Mouse (Mus musculus) midbrain, embryonic 12.5 days (tissue): ENCODE results near the gene Fggy. TPM values are rescaled to one million over a fixed set of nuclear protein-coding genes. Genes with fewer than 3 reads are reported as not detected.
A peak's percentile ranks its signal among the peaks of the same experiment; 100 is the strongest.

ENCODE experiments used
- ATAC-seq: fragments of 200-750 bp; cut with Nextera tagmentation; 2 replicates; pipeline ENCODE4 v1.8.0; 2017; ENCODE audit warnings: low read depth, moderate TSS enrichment, moderate library complexity; ENCODE audit not compliant: low FRiP score
- H3K27ac ChIP-seq: fragments of 300-500 bp; sonication (generic); replicated peaks from 2 replicates; pipeline ENCODE4 v1.5.1; 2016; ENCODE audit warnings: mild to moderate bottlenecking
- H3K27me3 ChIP-seq: fragments of 300-500 bp; sonication (generic); 2 replicates; pipeline ENCODE4 v1.6.1; 2016; ENCODE audit warnings: mild to moderate bottlenecking
- H3K36me3 ChIP-seq: fragments of 300-500 bp; sonication (generic); 2 replicates; pipeline ENCODE4 v1.6.1; 2016
- H3K4me1 ChIP-seq: fragments of 300-500 bp; sonication (generic); 2 replicates; pipeline ENCODE4 v1.6.1; 2016
- H3K4me2 ChIP-seq: fragments of 300-500 bp; sonication (generic); replicated peaks from 2 replicates; pipeline ENCODE4 v1.6.1; 2016; ENCODE audit warnings: mild to moderate bottlenecking, moderate library complexity
- H3K4me3 ChIP-seq: fragments of 300-500 bp; sonication (generic); 2 replicates; pipeline ENCODE4 v1.5.1; 2016; ENCODE audit warnings: mild to moderate bottlenecking
- H3K9ac ChIP-seq: fragments of 300-500 bp; sonication (generic); replicated peaks from 2 replicates; pipeline ENCODE4 v1.6.1; 2016; ENCODE audit warnings: mild to moderate bottlenecking, moderate library complexity
- H3K9me3 ChIP-seq: fragments of 300-500 bp; sonication (generic); 2 replicates; pipeline ENCODE4 v1.6.1; 2016; ENCODE audit warnings: mild to moderate bottlenecking
- WGBS: fragments of 180-500 bp; shearing (Covaris S2); methylation state at CpG from one replicate; pipeline ENCODE4 v1.1.7; 2016; 5-methylcytosine and 5-hydroxymethylcytosine counted together
- polyA plus RNA-seq: library from polyadenylated mRNA; unstranded; fragments of >200 nt; fragmentation: Nextera tagmentation; extraction: Ambion mirVana; gene quantifications from 2 replicates; pipeline ENCODE4 v1.2.1, GENCODE M21; 2016

Fggy gene
- polyA plus RNA-seq, 1 experiment from 2014 or later = 8.5 TPM

GRCm38 (mm10) chr4:95556663-95557332 is 509 bp upstream of the Fggy start:
- no peaks in the 10 kb centered on the region for H3K9me3 ChIP-seq
- H3K27ac ChIP-seq = no peak overlapping the region
- no peak; the same call in 1 of the 2 replicates for ATAC-seq

GRCm38 (mm10) chr4:95558271-95558888 is 1.1 kb downstream of the Fggy start:
- ATAC-seq = no peak
- Histone ChIP-seq H3K9ac (no peak overlapping the region), H3K4me3 (no peak overlapping the region), H3K27ac (no peak overlapping the region), H3K36me3 (no peaks in the 10 kb centered on the region), H3K9me3 (no peaks in the 10 kb centered on the region), H3K4me2 (0 out of 2 replicates have a peak overlapping the region, but pooled peaks have one; percentile 58), H3K4me1 (peaks cover 17% of the 10 kb centered on the region), H3K27me3 (no peaks in the 10 kb centered on the region)
- WGBS = 83% methylated on average over 4 of the region's 4 CpGs

More at GRCm38 (mm10) chr4:95556663-95557332, 509 bp upstream of the Fggy start:
- H3K36me3 ChIP-seq = no peaks in the 10 kb centered on the region
- H3K9ac ChIP-seq = peak overlapping the region; percentile 54
- peak overlapping the region; percentile 44 for H3K4me3 ChIP-seq
- 50% methylated on average over 16 of the region's 16 CpGs for WGBS
- peak overlapping the region; percentile 58 for H3K4me2 ChIP-seq
- H3K4me1 ChIP-seq = peaks cover 17% of the 10 kb centered on the region
- H3K27me3 ChIP-seq = no peaks in the 10 kb centered on the region

- Histone ChIP-seq H3K36me3 (no peaks in the 10 kb centered on the region), H3K4me2 (no peak overlapping the region), H3K27ac (no peak overlapping the region), H3K27me3 (no peaks in the 10 kb centered on the region), H3K4me1 (no peaks in the 10 kb centered on the region), H3K4me3 (no peak overlapping the region), H3K9ac (no peak overlapping the region), H3K9me3 (no peaks in the 10 kb centered on the region)
- WGBS = 80% methylated on average over 3 of the region's 3 CpGs
- ATAC-seq = no peak
These were observed 14.3 kb downstream of the Fggy start for GRCm38 (mm10) chr4:95571621-95572020.

- no peaks in the 10 kb centered on the region for H3K36me3 ChIP-seq
- no peak for ATAC-seq
- no peak overlapping the region for H3K9ac ChIP-seq
- no peak overlapping the region for H3K4me3 ChIP-seq
- no peak overlapping the region for H3K4me2 ChIP-seq
- H3K9me3 ChIP-seq = no peaks in the 10 kb centered on the region
- no peaks in the 10 kb centered on the region for H3K27me3 ChIP-seq
- no peaks in the 10 kb centered on the region for H3K4me1 ChIP-seq
- H3K27ac ChIP-seq = no peak overlapping the region
These were observed 16.4 kb downstream of the Fggy start for GRCm38 (mm10) chr4:95573704-95574103.

- H3K27ac ChIP-seq = no peak overlapping the region
- no peak overlapping the region for H3K4me2 ChIP-seq
- no peaks in the 10 kb centered on the region for H3K4me1 ChIP-seq
- 70% methylated on average over 3 of the region's 3 CpGs for WGBS
- H3K9me3 ChIP-seq = no peaks in the 10 kb centered on the region
- H3K36me3 ChIP-seq = no peaks in the 10 kb centered on the region
- ATAC-seq = no peak
- H3K9ac ChIP-seq = no peak overlapping the region
- no peak overlapping the region for H3K4me3 ChIP-seq
- H3K27me3 ChIP-seq = no peaks in the 10 kb centered on the region
These were observed 18.2 kb downstream of the Fggy start for GRCm38 (mm10) chr4:95575411-95575911.

GRCm38 (mm10) chr4:95579183-95579582 is 21.9 kb downstream of the Fggy start:
- ATAC-seq = no peak
- Histone ChIP-seq H3K27me3 (no peaks in the 10 kb centered on the region), H3K4me1 (no peaks in the 10 kb centered on the region), H3K27ac (no peak overlapping the region), H3K4me2 (no peak overlapping the region), H3K4me3 (no peak overlapping the region), H3K9me3 (no peaks in the 10 kb centered on the region), H3K9ac (no peak overlapping the region), H3K36me3 (no peaks in the 10 kb centered on the region)
- 89% methylated on average over 5 of the region's 5 CpGs for WGBS

- no peaks in the 10 kb centered on the region for H3K4me1 ChIP-seq
- WGBS = 84% methylated on average over 4 of the region's 4 CpGs
- H3K27ac ChIP-seq = no peak overlapping the region
- H3K4me2 ChIP-seq = no peak overlapping the region
- no peak overlapping the region for H3K9ac ChIP-seq
- no peaks in the 10 kb centered on the region for H3K36me3 ChIP-seq
- H3K9me3 ChIP-seq = no peaks in the 10 kb centered on the region
- no peaks in the 10 kb centered on the region for H3K27me3 ChIP-seq
- ATAC-seq = no peak
- no peak overlapping the region for H3K4me3 ChIP-seq
These were observed 26.9 kb downstream of the Fggy start for GRCm38 (mm10) chr4:95584107-95584762.

GRCm38 (mm10) chr4:95586274-95587001 is 29.1 kb downstream of the Fggy start:
- Histone ChIP-seq H3K36me3 (no peaks in the 10 kb centered on the region), H3K9ac (no peak overlapping the region), H3K4me3 (no peak overlapping the region), H3K9me3 (no peaks in the 10 kb centered on the region), H3K27me3 (no peaks in the 10 kb centered on the region), H3K4me2 (no peak overlapping the region), H3K27ac (0 out of 2 replicates have a peak overlapping the region, but pooled peaks have one; percentile 1), H3K4me1 (no peaks in the 10 kb centered on the region)
- WGBS = 67% methylated on average over 4 of the region's 4 CpGs
- ATAC-seq = peak; percentile 65

GRCm38 (mm10) chr4:95588722-95589283 is 31.5 kb downstream of the Fggy start:
- Histone ChIP-seq H3K9me3 (no peaks in the 10 kb centered on the region), H3K4me2 (no peak overlapping the region), H3K36me3 (no peaks in the 10 kb centered on the region), H3K4me1 (no peaks in the 10 kb centered on the region), H3K4me3 (no peak overlapping the region), H3K27ac (no peak overlapping the region), H3K9ac (no peak overlapping the region), H3K27me3 (no peaks in the 10 kb centered on the region)
- ATAC-seq = no peak
- 83% methylated on average over 2 of the region's 2 CpGs for WGBS

- no peaks in the 10 kb centered on the region for H3K36me3 ChIP-seq
- no peaks in the 10 kb centered on the region for H3K4me1 ChIP-seq
- H3K27ac ChIP-seq = no peak overlapping the region
- ATAC-seq = no peak
- 90% methylated on average over 3 of the region's 3 CpGs for WGBS
- no peaks in the 10 kb centered on the region for H3K27me3 ChIP-seq
- H3K9me3 ChIP-seq = no peaks in the 10 kb centered on the region
- no peak overlapping the region for H3K9ac ChIP-seq
- no peak overlapping the region for H3K4me3 ChIP-seq
- no peak overlapping the region for H3K4me2 ChIP-seq
These were observed 33.6 kb downstream of the Fggy start for GRCm38 (mm10) chr4:95590878-95591277.

GRCm38 (mm10) chr4:95597208-95597607 is 39.9 kb downstream of the Fggy start:
- no peaks in the 10 kb centered on the region for H3K4me1 ChIP-seq
- H3K9me3 ChIP-seq = no peaks in the 10 kb centered on the region
- 89% methylated on average over 6 of the region's 6 CpGs for WGBS
- H3K36me3 ChIP-seq = no peaks in the 10 kb centered on the region
- ATAC-seq = no peak
- no peak overlapping the region for H3K4me2 ChIP-seq
- H3K9ac ChIP-seq = no peak overlapping the region
- no peak overlapping the region for H3K4me3 ChIP-seq
- H3K27me3 ChIP-seq = no peaks in the 10 kb centered on the region
- H3K27ac ChIP-seq = no peak overlapping the region
